Mouse (Mus musculus) cerebellum, adult 2 months (tissue): ENCODE measurements around the gene Sgsm3.

ENCODE experiments used
- CTCF ChIP-seq: fragments of 200-500 bp; IDR thresholded peaks from 2 replicates; pipeline ENCODE4 v1.5.1; 2011; ENCODE audit warnings: low read depth, mild to moderate bottlenecking, control low read depth, low read length, moderate library complexity, borderline replicate concordance; ENCODE audit not compliant: insufficient read depth
- POLR2A ChIP-seq: fragments of 200-500 bp; IDR thresholded peaks from 2 replicates; pipeline ENCODE4 v1.6.1; 2011; ENCODE audit warnings: low read length, control low read depth, borderline replicate concordance; ENCODE audit not compliant: insufficient read depth

- TF ChIP-seq CTCF (peak; percentile 93), POLR2A (peak; percentile 55)
These were observed 29.1 kb upstream of the Sgsm3 start, which contains the start of gene Adsl for GRCm38 (mm10) chr15:80948145-80949135.
